Mouse (Mus musculus): ENCODE measurements around the gene Ttc9b.

GRCm38 (mm10) chr7:27622234-27622633, 31.5 kb upstream of the Ttc9b start:
- no peak for TF ChIP-seq CTCF (IDR thresholded peaks at IDR 0.05; ENCODE audit: control insufficient read depth, insufficient read depth, low read length)
- no peak for TF ChIP-seq POLR2A (IDR thresholded peaks at IDR 0.05; ENCODE audit: borderline replicate concordance, control insufficient read depth, low read depth, low read length)
